ENCODE assay signal across 20 mouse cellular contexts in the genomic region with DNA sequence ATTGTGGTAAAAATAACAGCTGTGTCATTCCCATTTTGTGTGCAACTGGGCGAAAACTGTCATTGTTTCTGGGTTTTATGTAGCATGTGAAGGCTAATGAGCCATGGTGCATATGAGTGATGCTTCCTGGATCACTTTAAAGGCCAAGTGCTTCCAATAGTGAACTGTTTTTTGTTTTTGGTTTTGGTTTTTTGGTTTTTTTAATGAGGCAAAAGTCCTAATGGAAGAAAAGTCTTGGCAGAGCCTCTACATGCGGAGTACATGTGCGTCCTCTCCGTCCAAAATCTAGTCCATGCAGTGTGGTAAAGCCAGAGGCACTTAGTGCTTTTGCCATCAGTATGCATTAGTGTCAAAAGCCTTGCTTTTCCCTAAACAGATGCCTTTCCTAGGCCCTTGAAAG.
A peak's percentile ranks its signal among the peaks of the same experiment; 100 is the strongest.
DNase-seq lines count a peak whose midpoint lies in the region; ATAC-seq lines count a peak whose summit lies in the region.
"Had no signal": no experiment of that assay in that cellular context is flagged by ENCODE, and none has a peak within 500 bp of the region (broad histone marks: within the 10 kb centered on the region; RNA-seq: fewer than 3 reads in every experiment).

No protein-coding gene starts in this region.

- no peaks in the 10 kb centered on the region for H3K9me3 ChIP-seq in hindbrain, embryonic 11.5 days (ENCODE audit: control insufficient read depth, low read length)
- H3K9me3 ChIP-seq in hindbrain, embryonic 10.5 days = no peaks in the 10 kb centered on the region
- no peaks in the 10 kb centered on the region for H3K9me3 ChIP-seq in intestine, embryonic 15.5 days
- H3K9me3 ChIP-seq: embryonic facial prominence, embryonic 13.5 days; limb, embryonic 12.5 days; stomach, embryonic 15.5 days had no signal

- H3K27me3 ChIP-seq in hindbrain, embryonic 11.5 days (ENCODE audit: control insufficient read depth, insufficient read depth, low read length) = no peaks in the 10 kb centered on the region
- no peaks in the 10 kb centered on the region for H3K27me3 ChIP-seq in hindbrain, embryonic 10.5 days (ENCODE audit: insufficient read depth, poor library complexity, severe bottlenecking)
- no peaks in the 10 kb centered on the region for H3K27me3 ChIP-seq in intestine, embryonic 15.5 days (replicated peaks)
- H3K27me3 ChIP-seq: embryonic facial prominence, embryonic 13.5 days; limb, embryonic 12.5 days; stomach, embryonic 15.5 days had no signal

- no peaks in the 10 kb centered on the region for H3K4me1 ChIP-seq in hindbrain, embryonic 11.5 days (replicated peaks; ENCODE audit: control insufficient read depth, insufficient read depth, low read length)
- H3K4me1 ChIP-seq in hindbrain, embryonic 10.5 days (replicated peaks) = peaks cover 4% of the 10 kb centered on the region; the same call in 1 of the 2 replicates
- H3K4me1 ChIP-seq in intestine, embryonic 15.5 days (replicated peaks) = no peaks in the 10 kb centered on the region
- H3K4me1 ChIP-seq: embryonic facial prominence, embryonic 13.5 days; limb, embryonic 12.5 days; stomach, embryonic 15.5 days had no signal

- H3K4me2 ChIP-seq in hindbrain, embryonic 11.5 days (replicated peaks; ENCODE audit: low read depth, low read length) = no peak overlapping the region
- H3K4me2 ChIP-seq in intestine, embryonic 15.5 days (replicated peaks) = no peak overlapping the region
- H3K4me2 ChIP-seq: embryonic facial prominence, embryonic 13.5 days; limb, embryonic 12.5 days; stomach, embryonic 15.5 days had no signal

- no peak overlapping the region for H3K4me3 ChIP-seq in hindbrain, embryonic 11.5 days (ENCODE audit: low read depth, low read length)
- no peak overlapping the region for H3K4me3 ChIP-seq in hindbrain, embryonic 10.5 days
- H3K4me3 ChIP-seq in intestine, embryonic 15.5 days (replicated peaks) = no peak overlapping the region
- H3K4me3 ChIP-seq: embryonic facial prominence, embryonic 13.5 days; limb, embryonic 12.5 days; myocyte; stomach, embryonic 15.5 days had no signal

- no peaks in the 10 kb centered on the region for H3K36me3 ChIP-seq in hindbrain, embryonic 11.5 days (ENCODE audit: control insufficient read depth, insufficient read depth, low read length)
- H3K36me3 ChIP-seq in hindbrain, embryonic 10.5 days = no peaks in the 10 kb centered on the region
- H3K36me3 ChIP-seq in intestine, embryonic 15.5 days = no peaks in the 10 kb centered on the region
- H3K36me3 ChIP-seq: embryonic facial prominence, embryonic 13.5 days; limb, embryonic 12.5 days; stomach, embryonic 15.5 days had no signal

- 57% methylated on average over 4 of the region's 4 CpGs for WGBS in hindbrain, embryonic 11.5 days
- 80% methylated on average over 4 of the region's 4 CpGs for WGBS in hindbrain, embryonic 10.5 days
- 81% methylated on average over 4 of the region's 4 CpGs for whole genome bisulfite sequencing in intestine, embryonic 15.5 days

- H3K9ac ChIP-seq in hindbrain, embryonic 11.5 days (ENCODE audit: low read depth, low read length) = no peak overlapping the region
- H3K9ac ChIP-seq in intestine, embryonic 15.5 days = no peak overlapping the region
- H3K9ac ChIP-seq: embryonic facial prominence, embryonic 13.5 days; limb, embryonic 12.5 days; liver, embryonic 14.5 days; stomach, embryonic 15.5 days had no signal

- H3K27ac ChIP-seq in hindbrain, embryonic 11.5 days (ENCODE audit: low read depth, low read length) = no peak overlapping the region
- H3K27ac ChIP-seq in hindbrain, embryonic 10.5 days = no peak overlapping the region
- H3K27ac ChIP-seq in intestine, embryonic 15.5 days = no peak overlapping the region
- H3K27ac ChIP-seq: embryonic facial prominence, embryonic 13.5 days; limb, embryonic 12.5 days; liver, embryonic 14.5 days; stomach, embryonic 15.5 days had no signal

- peak; percentile 10 for DNase-seq in hindbrain, embryonic 11.5 days (ENCODE audit: low spot score)
- DNase-seq in hindbrain, embryonic 10.5 days (ENCODE audit: low spot score) = no peak
- peak; percentile 54 for DNase-seq in brain, adult 2 months (ENCODE audit: low read depth, low spot score)
- peak; percentile 7 for DNase-seq in embryo, embryonic 9.5 days (ENCODE audit: extremely low spot score)
- peak; percentile 13 for DNase-seq in mesoderm, embryonic 11.5 days (ENCODE audit: low read depth, low spot score)
- no peak for DNase-seq in B cell, adult 2 months
- DNase-seq: adrenal gland, adult 8-10 months; cerebellum, adult 9-10 months; gastrocnemius, postnatal 25 days; heart, postnatal 10 days; kidney, postnatal 14 days; lung, postnatal 14 days; thymus, postnatal 25 days had no signal

- ATAC-seq in hindbrain, embryonic 11.5 days (ENCODE audit: low FRiP score) = peak; percentile 71
- no peak for ATAC-seq in intestine, embryonic 15.5 days
- ATAC-seq: intestine, postnatal 0 days had no signal

Comparison
In these comparisons a context has a peak if more than half of its experiments do, and no peak if none do; other contexts are left out.
1. DNase-seq: peak in hindbrain, embryonic 11.5 days (single experiment), brain, adult 2 months (single experiment), embryo, embryonic 9.5 days (single experiment) and mesoderm, embryonic 11.5 days (single experiment); none in hindbrain, embryonic 10.5 days (single experiment) and B cell, adult 2 months (0 of 2).